In the genomic region with DNA sequence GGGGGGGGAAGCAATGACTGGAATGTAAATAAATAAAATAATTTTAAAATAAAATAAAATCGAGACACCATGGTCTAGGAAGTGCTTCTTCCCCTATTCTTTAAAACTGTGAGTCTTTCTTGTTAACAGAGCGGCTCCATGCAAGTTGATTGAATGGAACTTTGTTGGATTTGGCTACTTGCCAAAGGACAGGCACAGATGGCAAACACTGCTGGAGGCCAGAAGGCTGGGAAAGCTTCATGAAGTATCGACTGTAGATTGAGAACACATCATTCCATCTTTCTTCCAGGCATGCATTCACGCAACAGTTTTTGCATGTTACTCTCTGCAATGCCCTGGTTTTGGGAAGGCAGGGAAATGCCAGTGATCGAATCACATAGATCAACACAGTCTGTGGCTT, we compare ENCODE assay signal across 17 mouse cellular contexts. TPM values are rescaled to one million over a fixed set of nuclear protein-coding genes. Genes with fewer than 3 reads are reported as not detected.
A peak's percentile ranks its signal among the peaks of the same experiment; 100 is the strongest.
DNase-seq lines count a peak whose midpoint lies in the region; ATAC-seq and TF ChIP-seq lines count a peak whose summit lies in the region.
"Had no signal": no experiment of that assay in that cellular context is flagged by ENCODE, and none has a peak within 500 bp of the region (broad histone marks: within the 10 kb centered on the region; RNA-seq: fewer than 3 reads in every experiment).

No protein-coding gene starts in this region.

- no peak overlapping the region for H3K27ac ChIP-seq in forebrain, embryonic 14.5 days (ENCODE audit: low read depth, low read length)
- H3K27ac ChIP-seq in forebrain, embryonic 13.5 days = no peak overlapping the region
- H3K27ac ChIP-seq in stomach, postnatal 0 days (replicated peaks) = no peak overlapping the region
- H3K27ac ChIP-seq: liver, embryonic 15.5 days had no signal

- ATAC-seq in forebrain, embryonic 14.5 days = peak; percentile 35
- ATAC-seq in forebrain, embryonic 13.5 days = no peak
- no peak for ATAC-seq in stomach, postnatal 0 days (ENCODE audit: low FRiP score, low TSS enrichment)
- ATAC-seq: intestine, embryonic 16.5 days had no signal

- TF ChIP-seq EP300 in stomach, postnatal 0 days (optimal IDR thresholded peaks at IDR 0.05) = no peak

- TF ChIP-seq CTCF in stomach, postnatal 0 days (IDR thresholded peaks at IDR 0.05; ENCODE audit: low read depth) = no peak

- 54% methylated on average over 5 of the region's 5 CpGs for WGBS in forebrain, embryonic 14.5 days
- 46% methylated on average over 5 of the region's 5 CpGs for WGBS in forebrain, embryonic 13.5 days
- WGBS in stomach, postnatal 0 days = 42% methylated on average over 5 of the region's 5 CpGs

- no peaks in the 10 kb centered on the region for H3K9me3 ChIP-seq in forebrain, embryonic 14.5 days (replicated peaks; ENCODE audit: control insufficient read depth, low read length)
- no peaks in the 10 kb centered on the region for H3K9me3 ChIP-seq in forebrain, embryonic 13.5 days (replicated peaks)
- H3K9me3 ChIP-seq in stomach, postnatal 0 days (ENCODE audit: control insufficient read depth, low read length) = no peaks in the 10 kb centered on the region
- H3K9me3 ChIP-seq: liver, embryonic 15.5 days had no signal

- DNase-seq in forebrain, embryonic 14.5 days (ENCODE audit: low spot score) = peak; percentile 73
- DNase-seq in lung, postnatal 36 days = peak; percentile 10
- DNase-seq in lung, postnatal 25 days (ENCODE audit: low spot score) = no peak
- peak; percentile 25 to 37 for DNase-seq in cerebellum, postnatal 36 days
- peak; percentile 19 for DNase-seq in stomach, postnatal 0 days (ENCODE audit: low spot score)
- DNase-seq in frontal cortex, postnatal 14 days (ENCODE audit: low spot score in 2 of 2) = no peak
- no peak for DNase-seq in adrenal gland, adult 2 months
- DNase-seq: B cell, adult 2 months; gastrocnemius, postnatal 10 days; right cerebral cortex, postnatal 25 days had no signal

- H3K4me3 ChIP-seq in forebrain, embryonic 14.5 days (ENCODE audit: low read depth, low read length) = no peak overlapping the region
- H3K4me3 ChIP-seq in forebrain, embryonic 13.5 days = no peak overlapping the region
- H3K4me3 ChIP-seq in stomach, postnatal 0 days (ENCODE audit: low read depth, low read length) = no peak overlapping the region
- H3K4me3 ChIP-seq: liver, embryonic 15.5 days; megakaryocyte, embryonic 14.5 days had no signal

- H3K27me3 ChIP-seq in forebrain, embryonic 14.5 days (replicated peaks; ENCODE audit: control insufficient read depth, insufficient read depth, low read length) = no peaks in the 10 kb centered on the region
- peaks cover 6% of the 10 kb centered on the region; the same call in 1 of the 2 replicates for H3K27me3 ChIP-seq in forebrain, embryonic 13.5 days
- no peaks in the 10 kb centered on the region for H3K27me3 ChIP-seq in stomach, postnatal 0 days (ENCODE audit: control insufficient read depth, insufficient read depth, low read length)

- no peaks in the 10 kb centered on the region for H3K36me3 ChIP-seq in forebrain, embryonic 14.5 days (ENCODE audit: control insufficient read depth, insufficient read depth, low read length)
- H3K36me3 ChIP-seq in forebrain, embryonic 13.5 days (ENCODE audit: poor library complexity, severe bottlenecking) = no peaks in the 10 kb centered on the region
- no peaks in the 10 kb centered on the region for H3K36me3 ChIP-seq in stomach, postnatal 0 days (ENCODE audit: control insufficient read depth, insufficient read depth, low read length)
- H3K36me3 ChIP-seq: liver, embryonic 15.5 days had no signal

- H3K4me1 ChIP-seq in forebrain, embryonic 14.5 days (ENCODE audit: control insufficient read depth, insufficient read depth, low read length) = no peaks in the 10 kb centered on the region
- peaks cover 15% of the 10 kb centered on the region; the same call in 1 of the 2 replicates for H3K4me1 ChIP-seq in forebrain, embryonic 13.5 days
- H3K4me1 ChIP-seq in stomach, postnatal 0 days (replicated peaks; ENCODE audit: control insufficient read depth, insufficient read depth) = 0 out of 2 replicates have a peak, but pooled peaks cover 2% of the 10 kb centered on the region
- H3K4me1 ChIP-seq: liver, embryonic 15.5 days had no signal

- H3K9ac ChIP-seq in forebrain, embryonic 14.5 days (ENCODE audit: low read length) = no peak overlapping the region
- no peak overlapping the region for H3K9ac ChIP-seq in forebrain, embryonic 13.5 days
- no peak overlapping the region for H3K9ac ChIP-seq in stomach, postnatal 0 days (ENCODE audit: low read length)
- H3K9ac ChIP-seq: liver, embryonic 15.5 days had no signal

- no peak overlapping the region for H3K4me2 ChIP-seq in forebrain, embryonic 14.5 days (ENCODE audit: low read length)
- H3K4me2 ChIP-seq in forebrain, embryonic 13.5 days = no peak overlapping the region
- no peak overlapping the region for H3K4me2 ChIP-seq in stomach, postnatal 0 days (replicated peaks; ENCODE audit: low read depth)
- H3K4me2 ChIP-seq: heart, embryonic 11.5 days; liver, embryonic 15.5 days had no signal

RNA-seq across cellular contexts. Expression of gene Kcne1l, which starts 4.3 kb away (rescaled TPM):
- polyA plus RNA-seq in forebrain, embryonic 14.5 days (2014; fragmentation: Nextera tagmentation; extraction: Ambion mirVana) = 31.4 and 33.5 TPM in 2 replicates
- 18.3 and 20.2 TPM in 2 replicates for polyA plus RNA-seq in forebrain, embryonic 13.5 days (2015; fragmentation: Nextera tagmentation; extraction: Ambion mirVana)
- polyA plus RNA-seq in stomach, postnatal 0 days (2015; fragmentation: Nextera tagmentation; extraction: Ambion mirVana) = 11.3 and 11.8 TPM in 2 replicates
- not detected for total RNA-seq in adrenal gland, adult 2 months (2021)
- polyA plus RNA-seq in adrenal gland, adult 2 months (2012; rRNA removed) = 0.40 and 0.75 TPM in 2 replicates
- total RNA-seq: common myeloid progenitor, adult 5-6 weeks; MEL had no signal

Comparison
In these comparisons a context has a peak if more than half of its experiments do, and no peak if none do; other contexts are left out.
1. DNase-seq: peak in forebrain, embryonic 14.5 days (single experiment), lung, postnatal 36 days (single experiment), cerebellum, postnatal 36 days (2 of 2) and stomach, postnatal 0 days (single experiment); none in lung, postnatal 25 days (single experiment), frontal cortex, postnatal 14 days (0 of 2) and adrenal gland, adult 2 months (single experiment).